ENCODE assay signal across 10 mouse cellular contexts in the genomic region with DNA sequence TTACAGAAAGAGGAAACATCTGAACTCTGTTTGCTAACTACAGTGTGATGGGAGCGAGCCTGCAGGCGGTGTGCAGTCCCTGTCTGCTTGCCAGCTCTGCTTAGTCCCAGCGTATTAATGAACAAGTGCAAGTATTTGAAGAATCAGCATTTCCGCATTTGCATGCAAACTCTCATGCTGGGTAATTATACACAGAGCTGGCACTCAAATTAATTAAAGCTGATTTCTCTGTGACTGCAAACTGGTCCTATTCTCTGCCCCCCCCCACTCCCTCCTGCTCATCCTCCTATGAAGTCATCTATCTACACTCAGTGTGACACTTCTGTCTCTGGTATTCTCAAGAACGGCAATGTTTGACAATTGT.
DNase-seq lines count a peak whose midpoint lies in the region; ATAC-seq and TF ChIP-seq lines count a peak whose summit lies in the region.
"Had no signal": no experiment of that assay in that cellular context is flagged by ENCODE, and none has a peak within 500 bp of the region (broad histone marks: within the 10 kb centered on the region; RNA-seq: fewer than 3 reads in every experiment).

No protein-coding gene starts in this region.

- H3K27ac ChIP-seq in kidney, embryonic 14.5 days (ENCODE audit: low read depth, low read length) = no peak overlapping the region
- peak overlapping the region; percentile 38; the same call in 1 of the 2 replicates for H3K27ac ChIP-seq in hindbrain, embryonic 14.5 days
- no peak overlapping the region for H3K27ac ChIP-seq in lung, postnatal 0 days (ENCODE audit: low read length)
- H3K27ac ChIP-seq in heart, embryonic 10.5 days = no peak overlapping the region

- 82% methylated on average over 5 of the region's 5 CpGs for WGBS in kidney, embryonic 14.5 days
- WGBS in hindbrain, embryonic 14.5 days = 26% methylated on average over 5 of the region's 5 CpGs
- 47% methylated on average over 5 of the region's 5 CpGs for WGBS in lung, postnatal 0 days
- WGBS in heart, embryonic 10.5 days = 84% methylated on average over 5 of the region's 5 CpGs

- H3K27me3 ChIP-seq in kidney, embryonic 14.5 days (ENCODE audit: control insufficient read depth, insufficient read depth, low read length) = no peaks in the 10 kb centered on the region
- H3K27me3 ChIP-seq in hindbrain, embryonic 14.5 days (ENCODE audit: control insufficient read depth, insufficient read depth, low read length) = no peaks in the 10 kb centered on the region
- H3K27me3 ChIP-seq in lung, postnatal 0 days (replicated peaks; ENCODE audit: insufficient read depth, low read length) = no peaks in the 10 kb centered on the region
- H3K27me3 ChIP-seq in heart, embryonic 10.5 days (ENCODE audit: insufficient read depth, poor library complexity, severe bottlenecking) = no peaks in the 10 kb centered on the region

- intact Hi-C loops in gastrocnemius, postnatal 36 days (cut with DNase I) = no loop called here

- H3K36me3 ChIP-seq in kidney, embryonic 14.5 days (ENCODE audit: control insufficient read depth, insufficient read depth, low read length) = no peaks in the 10 kb centered on the region
- no peaks in the 10 kb centered on the region for H3K36me3 ChIP-seq in hindbrain, embryonic 14.5 days (replicated peaks; ENCODE audit: control insufficient read depth, insufficient read depth)
- H3K36me3 ChIP-seq in lung, postnatal 0 days (ENCODE audit: insufficient read depth, low read length) = no peaks in the 10 kb centered on the region
- H3K36me3 ChIP-seq in heart, embryonic 10.5 days = no peaks in the 10 kb centered on the region

- no peak overlapping the region for H3K9ac ChIP-seq in kidney, embryonic 14.5 days (ENCODE audit: low read depth, low read length)
- H3K9ac ChIP-seq in hindbrain, embryonic 14.5 days = no peak overlapping the region
- H3K9ac ChIP-seq in lung, postnatal 0 days (replicated peaks; ENCODE audit: low read depth) = no peak overlapping the region

- H3K9me3 ChIP-seq in kidney, embryonic 14.5 days (ENCODE audit: control insufficient read depth, low read length) = no peaks in the 10 kb centered on the region
- H3K9me3 ChIP-seq in hindbrain, embryonic 14.5 days (ENCODE audit: control insufficient read depth, low read length) = no peaks in the 10 kb centered on the region
- H3K9me3 ChIP-seq in lung, postnatal 0 days (ENCODE audit: low read length) = no peaks in the 10 kb centered on the region
- H3K9me3 ChIP-seq in heart, embryonic 10.5 days = no peaks in the 10 kb centered on the region

- H3K4me3 ChIP-seq in kidney, embryonic 14.5 days (ENCODE audit: low read length) = no peak overlapping the region
- H3K4me3 ChIP-seq in hindbrain, embryonic 14.5 days (replicated peaks; ENCODE audit: low read length) = no peak overlapping the region
- no peak overlapping the region for H3K4me3 ChIP-seq in lung, postnatal 0 days (ENCODE audit: low read depth, low read length)
- H3K4me3 ChIP-seq in heart, embryonic 10.5 days = no peak overlapping the region

- TF ChIP-seq EP300 in lung, postnatal 0 days (IDR thresholded peaks at IDR 0.05) = no peak

- DNase-seq in kidney, adult 11 months = peak; percentile 47
- DNase-seq in cerebellum, postnatal 25 days = peak; percentile 26 to 48
- peak; percentile 49 for DNase-seq in hindbrain, embryonic 14.5 days (ENCODE audit: low spot score)
- DNase-seq in lung, postnatal 0 days (ENCODE audit: low spot score) = no peak
- no peak for DNase-seq in adipocyte (ENCODE audit: low spot score)
- no peak for DNase-seq in gastrocnemius, postnatal 36 days
- no peak for DNase-seq in heart, embryonic 10.5 days (ENCODE audit: low spot score)
- DNase-seq: adrenal gland, adult 2 months; spleen, adult 18-20 months had no signal

- no peak overlapping the region for H3K4me2 ChIP-seq in kidney, embryonic 14.5 days (replicated peaks; ENCODE audit: low read depth, low read length)
- H3K4me2 ChIP-seq in hindbrain, embryonic 14.5 days (replicated peaks) = peak overlapping the region; percentile 41
- H3K4me2 ChIP-seq in lung, postnatal 0 days (replicated peaks; ENCODE audit: low read depth, low read length) = peak overlapping the region; percentile 11; the same call in 1 of the 2 replicates

- no peaks in the 10 kb centered on the region for H3K4me1 ChIP-seq in kidney, embryonic 14.5 days (ENCODE audit: control insufficient read depth, insufficient read depth, low read length)
- H3K4me1 ChIP-seq in hindbrain, embryonic 14.5 days (replicated peaks; ENCODE audit: control insufficient read depth, insufficient read depth, low read length) = peaks cover 22% of the 10 kb centered on the region
- H3K4me1 ChIP-seq in lung, postnatal 0 days (ENCODE audit: insufficient read depth, low read depth, low read length) = 0 out of 2 replicates have a peak, but pooled peaks cover 2% of the 10 kb centered on the region
- H3K4me1 ChIP-seq in heart, embryonic 10.5 days = 0 out of 2 replicates have a peak, but pooled peaks cover 3% of the 10 kb centered on the region

- no peak; the same call in 1 of the 2 replicates for ATAC-seq in kidney, embryonic 14.5 days (ENCODE audit: low FRiP score, low TSS enrichment)
- peak; percentile 87 for ATAC-seq in hindbrain, embryonic 14.5 days (ENCODE audit: low FRiP score)
- ATAC-seq in lung, postnatal 0 days = no peak

- no peak for TF ChIP-seq CTCF in lung, postnatal 0 days (IDR thresholded peaks at IDR 0.05)

Comparison
In these comparisons a context has a peak if more than half of its experiments do, and no peak if none do; other contexts are left out.
1. DNase-seq: peak in kidney, adult 11 months (single experiment), cerebellum, postnatal 25 days (2 of 2) and hindbrain, embryonic 14.5 days (single experiment); none in lung, postnatal 0 days (single experiment), adipocyte (single experiment), gastrocnemius, postnatal 36 days (0 of 2) and heart, embryonic 10.5 days (single experiment).